Mouse (Mus musculus) bone marrow, adult 2 months (tissue): ENCODE measurements around the gene Asb8.

Experiments used
- CTCF ChIP-seq: fragments of 200-500 bp; IDR thresholded peaks from 2 replicates; pipeline ENCODE4 v1.5.1; 2011; ENCODE audit warnings: low read length, control low read depth; ENCODE audit not compliant: control insufficient read depth, insufficient read depth
- POLR2A ChIP-seq: fragments of 200-500 bp; IDR thresholded peaks from 2 replicates; pipeline ENCODE4 v1.6.1; 2011; ENCODE audit warnings: low read depth, mild to moderate bottlenecking, control low read depth, low read length, borderline replicate concordance; ENCODE audit not compliant: control insufficient read depth

GRCm38 (mm10) chr15:98172113-98172512 lies 6.7 kb upstream of the Asb8 start:
- TF ChIP-seq CTCF: no peak
- no peak for TF ChIP-seq POLR2A
